ENCODE assay signal across 19 mouse cellular contexts in genomic region chr19:21585868-21586267, GRCm38 (mm10).
A peak's percentile ranks its signal among the peaks of the same experiment; 100 is the strongest.
DNase-seq lines count a peak whose midpoint lies in the region; ATAC-seq and TF ChIP-seq lines count a peak whose summit lies in the region.
"Had no signal": no experiment of that assay in that cellular context is flagged by ENCODE, and none has a peak within 500 bp of the region (broad histone marks: within the 10 kb centered on the region; RNA-seq: fewer than 3 reads in every experiment).

No protein-coding gene starts in this region.

- H3K27me3 ChIP-seq in midbrain, postnatal 0 days (ENCODE audit: insufficient read depth, low read length), result no peaks in the 10 kb centered on the region
- H3K27me3 ChIP-seq: embryonic facial prominence, embryonic 12.5 days; limb, embryonic 15.5 days; stomach, embryonic 15.5 days had no signal

- peak; percentile 52 to 62; a peak in 2 of 4 replicates for ATAC-seq in hematopoietic stem cell, adult 5-6 weeks (replicated peaks in 1 of 2; ENCODE audit: insufficient read depth in 1 of 2, low FRiP score in 2 of 2, low TSS enrichment in 1 of 2, low read depth in 1 of 2, poor library complexity in 2 of 2, severe bottlenecking in 2 of 2)
- ATAC-seq in midbrain, postnatal 0 days (ENCODE audit: low FRiP score), result no peak
- ATAC-seq: hindbrain, postnatal 0 days; intestine, embryonic 16.5 days; midbrain, embryonic 16.5 days had no signal

- intact Hi-C loops in gastrocnemius, adult 2 months (cut with DNase I), result no loop called here
- intact Hi-C loops in gastrocnemius, postnatal 36 days (cut with DNase I), result no loop called here

- H3K4me3 ChIP-seq in gastrocnemius, adult 2 months, result no peak overlapping the region
- H3K4me3 ChIP-seq in midbrain, postnatal 0 days (ENCODE audit: low read depth, low read length), result no peak overlapping the region
- H3K4me3 ChIP-seq: embryonic facial prominence, embryonic 12.5 days; limb, embryonic 15.5 days; midbrain, embryonic 10.5 days; stomach, embryonic 15.5 days had no signal

- H3K4me1 ChIP-seq in midbrain, postnatal 0 days (ENCODE audit: insufficient read depth, low read length), result no peaks in the 10 kb centered on the region
- H3K4me1 ChIP-seq: embryonic facial prominence, embryonic 12.5 days; limb, embryonic 15.5 days; stomach, embryonic 15.5 days had no signal

- H3K4me2 ChIP-seq in midbrain, postnatal 0 days (ENCODE audit: low read depth, low read length, poor library complexity, severe bottlenecking), result no peak overlapping the region
- H3K4me2 ChIP-seq: embryonic facial prominence, embryonic 12.5 days; limb, embryonic 15.5 days; stomach, embryonic 15.5 days had no signal

- no peaks in the 10 kb centered on the region for H3K9me3 ChIP-seq in midbrain, postnatal 0 days (ENCODE audit: low read length)
- H3K9me3 ChIP-seq: embryonic facial prominence, embryonic 12.5 days; limb, embryonic 15.5 days; midbrain, embryonic 10.5 days; stomach, embryonic 15.5 days had no signal

- H3K36me3 ChIP-seq in midbrain, postnatal 0 days (ENCODE audit: insufficient read depth, low read length), result no peaks in the 10 kb centered on the region
- H3K36me3 ChIP-seq: embryonic facial prominence, embryonic 12.5 days; limb, embryonic 15.5 days; midbrain, embryonic 10.5 days; stomach, embryonic 15.5 days had no signal

- H3K9ac ChIP-seq in midbrain, postnatal 0 days (replicated peaks; ENCODE audit: low read length, poor library complexity, severe bottlenecking), result no peak overlapping the region
- H3K9ac ChIP-seq: embryonic facial prominence, embryonic 12.5 days; limb, embryonic 15.5 days; stomach, embryonic 15.5 days had no signal

- no peak for TF ChIP-seq CTCF in gastrocnemius, adult 2 months (IDR thresholded peaks at IDR 0.05)
- TF ChIP-seq CTCF in midbrain, postnatal 0 days (IDR thresholded peaks at IDR 0.05), result no peak

- peak overlapping the region; percentile 35; the same call in 1 of the 2 replicates for H3K27ac ChIP-seq in gastrocnemius, adult 2 months
- H3K27ac ChIP-seq in midbrain, postnatal 0 days (ENCODE audit: low read depth, low read length), result no peak overlapping the region
- H3K27ac ChIP-seq: embryonic facial prominence, embryonic 12.5 days; hindbrain, postnatal 0 days; limb, embryonic 15.5 days; midbrain, embryonic 10.5 days; stomach, embryonic 15.5 days had no signal

- peak; percentile 73 for DNase-seq in gastrocnemius, adult 2 months
- no peak for DNase-seq in gastrocnemius, postnatal 36 days
- peak; percentile 28 for DNase-seq in thymus, postnatal 4 days
- DNase-seq in thymus, adult 18-20 months, result no peak
- no peak for DNase-seq in cerebellum, postnatal 36 days
- no peak for DNase-seq in midbrain, postnatal 0 days (ENCODE audit: low spot score)
- DNase-seq in kidney, postnatal 14 days, result no peak
- DNase-seq: cerebellum, adult 18-20 months; cerebellum, postnatal 14 days; kidney, postnatal 4 days; layer of hippocampus, adult 9-11 months had no signal

- 90% methylated on average over 2 of the region's 2 CpGs for WGBS in midbrain, postnatal 0 days

Comparison
In these comparisons a context has a peak if more than half of its experiments do, and no peak if none do; other contexts are left out.
1. DNase-seq: peak in gastrocnemius, adult 2 months (single experiment) and thymus, postnatal 4 days (single experiment); none in gastrocnemius, postnatal 36 days (0 of 2), thymus, adult 18-20 months (0 of 2), cerebellum, postnatal 36 days (0 of 2), midbrain, postnatal 0 days (single experiment) and kidney, postnatal 14 days (single experiment).